Mouse (Mus musculus) E14TG2a.4 (cell line): Measurements from ENCODE around the gene Zbtb25.

ENCODE experiments used
- H3K27me3 ChIP-seq: 2 replicates; pipeline ENCODE4 v1.6.1; 2014; ENCODE audit warnings: low read length, control low read depth; ENCODE audit not compliant: insufficient read depth
- H3K36me3 ChIP-seq: 2 replicates; pipeline ENCODE4 v1.6.1; 2014; ENCODE audit warnings: low read length, control low read depth; ENCODE audit not compliant: insufficient read depth
- H3K4me1 ChIP-seq: replicated peaks from 2 replicates; pipeline ENCODE4 v1.6.1; 2014; ENCODE audit warnings: low read depth, low read length, control low read depth
- H3K4me3 ChIP-seq: replicated peaks from 2 replicates; pipeline ENCODE4 v1.5.1; 2014; ENCODE audit warnings: mild to moderate bottlenecking, low read length
- H3K9me3 ChIP-seq: 2 replicates; pipeline ENCODE4 v1.6.1; 2014; ENCODE audit warnings: low read length, control low read depth
- CTCF ChIP-seq: conservative IDR thresholded peaks from 2 replicates; pipeline ENCODE4 v1.5.1; 2014; ENCODE audit warnings: low read length
- NANOG ChIP-seq: IDR thresholded peaks from 2 replicates; pipeline ENCODE4 v1.6.1; 2014; ENCODE audit warnings: borderline replicate concordance, low read length, mixed read lengths
- POU5F1 ChIP-seq: IDR thresholded peaks from 2 replicates; pipeline ENCODE4 v1.6.1; 2014; ENCODE audit warnings: low read length, borderline replicate concordance

Zbtb25 gene

GRCm38 (mm10) chr12:76404836-76405182 is 35.4 kb upstream of the Zbtb25 start:
- Histone ChIP-seq H3K36me3 (no peaks in the 10 kb centered on the region), H3K4me3 (peak overlapping the region; percentile 95), H3K4me1 (peaks cover 33% of the 10 kb centered on the region), H3K27me3 (peaks cover 55% of the 10 kb centered on the region), H3K9me3 (no peaks in the 10 kb centered on the region)
- TF ChIP-seq CTCF (no peak), POU5F1 (no peak), NANOG (no peak)

DNA sequence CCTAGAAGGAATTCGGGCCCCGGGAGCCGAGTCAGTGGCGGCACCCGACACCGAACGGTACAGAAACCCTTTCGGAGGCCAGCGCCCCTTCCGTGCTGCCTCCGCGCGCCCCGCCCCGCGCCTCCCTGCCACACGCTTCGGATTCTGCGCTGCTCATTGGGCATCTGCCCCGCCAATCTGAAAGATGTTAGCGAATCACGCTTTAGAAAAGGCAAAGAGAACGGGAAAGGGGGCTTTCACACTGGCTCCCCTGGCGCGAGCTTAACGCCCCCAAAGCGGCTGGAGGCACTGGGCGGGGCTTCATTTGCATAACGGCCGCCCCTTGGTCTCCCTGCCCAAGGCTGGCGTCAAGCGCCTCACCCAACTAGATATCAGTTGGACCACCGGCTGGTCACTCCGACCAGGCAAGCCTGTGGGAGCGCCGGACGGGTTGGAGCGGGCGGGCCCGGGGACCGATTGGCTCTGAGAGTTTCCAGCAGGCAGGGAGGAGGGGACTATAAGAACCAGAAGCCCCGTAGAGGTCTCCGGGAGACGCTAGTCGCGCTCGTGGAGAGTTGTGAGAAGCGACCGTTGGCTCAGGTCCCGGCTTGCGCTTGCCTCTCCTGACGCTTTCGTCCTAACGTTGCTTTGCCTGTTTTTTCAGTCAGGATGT is 34.6 kb upstream of the Zbtb25 start, which contains the start of gene Hspa2:
Gene Hspa2 (plus strand): TSS at position 291 of the 652 bp plus-strand sequence.
- Histone ChIP-seq H3K36me3 (no peaks in the 10 kb centered on the region), H3K9me3 (no peaks in the 10 kb centered on the region), H3K27me3 (peaks cover 55% of the 10 kb centered on the region), H3K4me1 (peaks cover 33% of the 10 kb centered on the region), H3K4me3 (peak within 1 kb of the TSS; percentile 95)
- TF ChIP-seq NANOG (no peak), CTCF (no peak), POU5F1 (no peak)

GRCm38 (mm10) chr12:76402991-76403885 is 33.8 kb upstream of the Zbtb25 start:
- no peaks in the 10 kb centered on the region for H3K9me3 ChIP-seq

GRCm38 (mm10) chr12:76401674-76402073 is 32.3 kb upstream of the Zbtb25 start:
- Histone ChIP-seq H3K4me1 (peaks cover 33% of the 10 kb centered on the region), H3K36me3 (no peaks in the 10 kb centered on the region), H3K4me3 (no peak overlapping the region), H3K9me3 (no peaks in the 10 kb centered on the region), H3K27me3 (peaks cover 45% of the 10 kb centered on the region)
- no peak for TF ChIP-seq POU5F1
- TF ChIP-seq NANOG, result no peak
- peak; percentile 55 for TF ChIP-seq CTCF

More at GRCm38 (mm10) chr12:76402991-76403885, 33.8 kb upstream of the Zbtb25 start:
- peaks cover 55% of the 10 kb centered on the region for H3K27me3 ChIP-seq
- H3K4me3 ChIP-seq, result peak overlapping the region; percentile 95
- peaks cover 33% of the 10 kb centered on the region for H3K4me1 ChIP-seq
- TF ChIP-seq POU5F1 (no peak), NANOG (no peak), CTCF (no peak)
- H3K36me3 ChIP-seq, result no peaks in the 10 kb centered on the region

DNA sequence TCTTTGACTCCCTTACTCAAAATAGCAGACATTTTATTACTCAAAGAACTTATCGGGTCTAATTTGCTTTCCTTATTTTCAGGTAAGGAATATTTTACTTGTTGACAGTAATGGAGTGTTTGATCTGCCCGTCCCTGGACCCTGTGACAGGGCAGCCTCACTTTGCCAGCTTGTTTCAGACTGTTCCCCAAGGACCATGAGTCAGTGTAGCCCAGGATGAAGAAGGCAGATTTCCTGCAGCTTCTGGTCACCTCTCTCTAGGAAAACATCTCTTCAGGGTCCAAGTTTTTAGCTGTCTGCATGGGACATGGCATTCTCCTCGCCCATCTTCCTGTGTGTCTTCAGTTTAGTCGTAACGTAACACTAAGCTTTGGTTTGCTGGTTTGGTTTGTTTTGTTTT is 27.9 kb upstream of the Zbtb25 start:
- TF ChIP-seq NANOG, result no peak
- no peak for TF ChIP-seq POU5F1
- no peak for TF ChIP-seq CTCF
- Histone ChIP-seq H3K36me3 (no peaks in the 10 kb centered on the region), H3K4me3 (no peak overlapping the region), H3K9me3 (no peaks in the 10 kb centered on the region), H3K4me1 (no peaks in the 10 kb centered on the region), H3K27me3 (peaks cover 10% of the 10 kb centered on the region)

DNA sequence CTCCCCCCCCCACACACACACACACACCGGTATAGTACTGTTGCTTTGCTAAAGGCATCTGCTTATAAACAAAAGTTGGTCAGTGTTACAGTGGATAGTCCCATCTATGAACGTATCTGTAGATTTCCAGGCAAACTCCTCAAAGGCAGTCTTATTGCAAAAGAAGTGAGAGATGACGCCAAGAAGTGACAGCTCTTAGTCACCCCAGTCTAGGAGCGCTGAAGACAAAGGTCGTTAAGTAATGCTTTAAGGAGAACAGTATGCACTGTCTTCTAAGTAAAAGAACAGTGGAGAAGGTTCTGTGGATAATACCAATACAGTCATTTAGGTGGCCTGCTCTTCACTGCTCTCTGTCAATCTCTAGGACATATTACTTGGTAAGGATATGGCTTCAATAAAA is 23.6 kb upstream of the Zbtb25 start:
- Histone ChIP-seq H3K4me1 (peaks cover 6% of the 10 kb centered on the region), H3K36me3 (peaks cover 16% of the 10 kb centered on the region), H3K27me3 (no peaks in the 10 kb centered on the region), H3K4me3 (no peak overlapping the region), H3K9me3 (no peaks in the 10 kb centered on the region)
- TF ChIP-seq POU5F1 (no peak), NANOG (no peak), CTCF (no peak)

DNA sequence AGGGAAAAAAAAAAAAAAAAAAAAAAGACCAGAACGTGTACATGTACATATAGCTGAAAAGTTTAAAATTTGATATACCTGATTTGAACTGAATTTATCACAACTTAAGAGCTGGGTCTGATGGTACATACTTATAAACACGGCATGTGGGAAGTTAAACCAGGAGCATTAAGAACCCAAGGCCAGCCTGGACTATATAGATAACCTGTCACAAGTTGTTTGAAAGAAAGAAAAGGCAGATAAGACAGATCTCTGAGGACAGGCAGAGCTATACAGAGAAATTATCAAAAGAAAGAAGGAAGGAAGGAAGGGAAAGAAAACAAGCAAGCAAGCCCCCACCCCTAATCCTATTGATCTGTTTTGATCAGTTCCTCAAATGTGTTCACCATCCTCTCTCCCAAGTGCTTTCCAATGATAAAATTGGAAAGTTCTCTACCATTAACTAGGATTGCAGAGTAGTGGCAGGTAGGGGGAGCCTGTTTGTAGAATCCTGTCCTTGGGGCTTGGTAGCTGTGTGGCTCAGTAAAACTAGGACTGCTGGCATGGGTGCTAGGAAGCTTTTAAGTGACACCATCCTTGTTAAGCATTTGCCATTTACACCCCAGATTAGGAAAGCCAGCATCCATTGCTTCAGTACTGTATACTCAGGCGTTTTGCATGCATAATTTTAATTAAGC is 22.3 kb upstream of the Zbtb25 start:
- no peaks in the 10 kb centered on the region for H3K9me3 ChIP-seq
- peaks cover 6% of the 10 kb centered on the region for H3K4me1 ChIP-seq
- no peaks in the 10 kb centered on the region for H3K27me3 ChIP-seq
- peaks cover 22% of the 10 kb centered on the region for H3K36me3 ChIP-seq
- no peak overlapping the region for H3K4me3 ChIP-seq
- TF ChIP-seq NANOG (no peak), CTCF (no peak; the same call in 1 of the 2 replicates), POU5F1 (no peak)

GRCm38 (mm10) chr12:76388794-76389193 is 19.4 kb upstream of the Zbtb25 start:
- Histone ChIP-seq H3K27me3 (no peaks in the 10 kb centered on the region), H3K4me1 (peaks cover 24% of the 10 kb centered on the region), H3K9me3 (no peaks in the 10 kb centered on the region), H3K36me3 (peaks cover 39% of the 10 kb centered on the region), H3K4me3 (no peak overlapping the region)
- TF ChIP-seq POU5F1 (no peak), CTCF (no peak), NANOG (no peak)
